Mouse (Mus musculus): ENCODE data around the gene Gnpnat1. TPM values are rescaled to one million over a fixed set of nuclear protein-coding genes. Genes with fewer than 3 reads are reported as not detected.

The Gnpnat1 gene
- polyA plus RNA-seq (2012; rRNA removed): 15.2 and 15.7 TPM in 2 replicates

DNA sequence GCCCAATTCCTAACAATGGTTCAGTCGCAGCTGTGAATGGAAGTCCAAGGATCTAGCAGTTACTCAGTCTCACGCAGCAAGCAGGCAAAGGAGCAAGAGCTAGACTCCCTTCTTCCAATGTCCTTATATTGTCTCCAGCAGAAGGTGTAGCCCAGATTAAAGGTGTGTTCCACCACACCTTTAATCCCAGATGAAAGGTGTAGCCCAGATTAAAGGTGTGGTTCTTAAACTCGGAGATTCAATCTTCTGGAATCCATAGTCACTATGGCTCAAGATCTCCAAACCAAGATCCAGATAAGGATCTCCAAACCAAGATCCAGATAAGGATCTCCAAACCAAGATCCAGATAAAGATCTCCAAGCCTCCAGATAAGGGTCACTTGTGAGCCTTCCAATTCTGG lies at the start of gene Gnpnat1:
TSS of gene Gnpnat1 (minus strand) at position 101 of the 400 bp plus-strand sequence.

DNA sequence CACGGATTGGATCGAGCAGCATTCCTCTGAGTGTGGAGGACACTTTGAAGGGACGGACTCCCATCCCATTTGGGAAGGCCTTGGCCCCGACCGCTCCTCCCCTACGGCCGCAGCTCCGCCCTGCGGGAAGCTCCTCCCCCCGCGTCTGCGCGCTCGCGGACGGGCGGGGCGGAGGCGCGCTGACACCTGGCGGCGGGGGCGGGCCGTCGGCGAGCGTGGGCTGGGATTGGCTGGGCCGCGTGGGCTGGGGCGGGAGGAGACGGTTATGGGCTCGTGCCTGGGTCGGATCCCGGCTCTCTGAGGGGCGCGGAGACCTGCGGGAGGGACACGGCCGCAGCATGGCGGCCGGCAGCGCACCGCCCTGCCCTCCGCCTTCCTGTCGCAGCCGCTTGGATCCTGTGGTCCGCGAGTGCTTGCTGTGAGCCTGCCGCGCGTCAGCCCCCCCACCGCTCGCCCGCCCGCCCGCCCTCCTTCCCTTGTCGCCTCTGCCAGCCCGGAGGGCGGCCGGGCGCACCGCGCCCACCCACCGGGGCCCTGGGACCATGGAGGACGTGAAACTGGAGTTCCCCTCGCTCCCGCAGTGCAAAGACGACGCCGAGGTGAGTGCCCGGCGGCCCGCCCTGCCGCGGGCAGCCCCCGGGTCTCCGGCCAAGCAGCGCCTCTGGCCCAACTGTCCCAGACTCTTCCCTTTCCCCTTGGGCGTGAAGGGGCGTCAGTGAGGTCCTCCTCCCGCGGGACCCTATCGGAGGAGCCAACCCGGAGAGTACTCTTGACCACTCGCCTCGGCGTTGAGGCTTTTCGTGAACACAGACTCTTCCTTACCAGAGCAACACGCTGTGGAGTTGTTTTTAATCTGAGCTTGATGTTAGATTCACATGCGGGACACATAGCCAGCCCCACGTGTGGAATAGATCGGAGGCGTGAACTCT lies 53.5 kb downstream of the Gnpnat1 start, which contains the start of gene Styx:
TSS of gene Styx (plus strand) at position 163 of the 929 bp plus-strand sequence.

DNA sequence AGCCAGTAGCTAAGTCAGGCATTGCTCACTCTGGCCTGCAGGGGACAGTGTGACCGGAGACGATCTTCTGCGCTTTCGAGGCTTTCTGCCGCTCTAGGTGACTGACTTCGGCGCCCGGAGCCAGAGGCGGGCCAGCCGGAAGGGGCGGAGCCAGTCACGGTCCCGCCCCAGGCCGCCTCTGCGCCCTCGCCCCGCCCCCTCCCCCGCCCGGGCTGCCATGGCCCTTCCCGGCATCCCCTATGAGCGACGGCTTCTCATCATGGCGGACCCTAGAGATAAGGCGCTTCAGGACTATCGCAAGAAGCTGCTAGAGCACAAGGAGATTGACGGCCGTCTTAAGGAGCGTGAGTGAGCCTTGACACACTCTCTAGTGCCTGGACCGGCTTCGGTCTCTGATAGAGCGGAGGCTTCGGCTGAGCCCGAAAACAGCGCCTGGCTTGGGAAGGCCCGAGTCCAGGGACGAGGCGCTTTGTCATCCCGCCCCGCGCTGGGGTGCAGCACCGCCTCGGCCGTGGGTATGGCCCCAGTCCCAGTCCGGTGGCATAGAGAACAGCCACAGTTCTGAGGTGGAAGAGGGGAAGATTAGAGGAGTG lies 75.0 kb downstream of the Gnpnat1 start, which contains the start of gene Psmc6:
TSS of gene Psmc6 (plus strand) at position 200 of the 593 bp plus-strand sequence.

Other genes starting within 250 kb of the Gnpnat1 start
- 0.67 and 0.74 TPM in 2 replicates for gene Gpr137c, start 185.2 kb downstream of the Gnpnat1 start, polyA plus RNA-seq (2012; rRNA removed)
- 2.0 and 2.5 TPM in 2 replicates for gene Txndc16, start 184.6 kb downstream of the Gnpnat1 start, polyA plus RNA-seq (2012; rRNA removed)
- gene Ero1l, start 86.1 kb downstream of the Gnpnat1 start, polyA plus RNA-seq (2012; rRNA removed): 19.0 and 21.9 TPM in 2 replicates
- 41.3 and 45.4 TPM in 2 replicates for gene Psmc6, start 75.1 kb downstream of the Gnpnat1 start, polyA plus RNA-seq (2012; rRNA removed)
- 3.5 and 3.8 TPM in 2 replicates for gene Styx, start 53.8 kb downstream of the Gnpnat1 start, polyA plus RNA-seq (2012; rRNA removed)
- 32.9 and 33.1 TPM in 2 replicates for gene Fermt2, start 125.2 kb upstream of the Gnpnat1 start, polyA plus RNA-seq (2012; rRNA removed)